33 mouse cellular contexts compared by ENCODE assay signal in genomic region chr11:80884521-80885231, GRCm38 (mm10). TPM values are rescaled to one million over a fixed set of nuclear protein-coding genes. Genes with fewer than 3 reads are reported as not detected.
DNase-seq lines count a peak whose midpoint lies in the region; ATAC-seq and TF ChIP-seq lines count a peak whose summit lies in the region.
"Had no signal": no experiment of that assay in that cellular context is flagged by ENCODE, and none has a peak within 500 bp of the region (broad histone marks: within the 10 kb centered on the region; RNA-seq: fewer than 3 reads in every experiment).

No protein-coding gene starts in this region.

- no peak overlapping the region for H3K4me2 ChIP-seq in midbrain, embryonic 16.5 days (ENCODE audit: low read length)
- H3K4me2 ChIP-seq: embryonic facial prominence, embryonic 12.5 days; heart, embryonic 13.5 days; hindbrain, embryonic 14.5 days; intestine, embryonic 15.5 days; limb, embryonic 13.5 days; liver, embryonic 13.5 days; lung, embryonic 14.5 days had no signal

- no peak for ATAC-seq in cerebellum, adult (ENCODE audit: insufficient number of reproducible peaks, low FRiP score, low TSS enrichment)
- ATAC-seq in midbrain, embryonic 16.5 days: no peak
- ATAC-seq: activated CD4-positive, CD25-positive, alpha-beta regulatory T cell, adult 4 months; forebrain, embryonic 14.5 days; intestine, embryonic 15.5 days had no signal

- no peak overlapping the region; the same call in 1 of the 2 replicates for H3K27ac ChIP-seq in left cerebral cortex, adult 2 months
- H3K27ac ChIP-seq in midbrain, embryonic 16.5 days (ENCODE audit: low read length): no peak overlapping the region
- H3K27ac ChIP-seq: embryonic facial prominence, embryonic 12.5 days; heart, embryonic 13.5 days; hindbrain, embryonic 14.5 days; intestine, embryonic 15.5 days; limb, embryonic 13.5 days; liver, embryonic 13.5 days; midbrain, embryonic 10.5 days had no signal

- no peaks in the 10 kb centered on the region for H3K4me1 ChIP-seq in midbrain, embryonic 16.5 days (ENCODE audit: control insufficient read depth, insufficient read depth, low read length)
- H3K4me1 ChIP-seq: embryonic facial prominence, embryonic 12.5 days; heart, embryonic 13.5 days; intestine, embryonic 15.5 days; limb, embryonic 13.5 days; liver, embryonic 13.5 days had no signal

- no peak overlapping the region for H3K4me3 ChIP-seq in left cerebral cortex, adult 2 months
- H3K4me3 ChIP-seq in midbrain, embryonic 16.5 days (ENCODE audit: low read depth, low read length): no peak overlapping the region
- H3K4me3 ChIP-seq: embryonic facial prominence, embryonic 12.5 days; erythroblast, embryonic 14.5 days; heart, embryonic 13.5 days; intestine, embryonic 15.5 days; limb, embryonic 13.5 days; liver, embryonic 13.5 days; midbrain, embryonic 10.5 days had no signal

- no peak for TF ChIP-seq CTCF in left cerebral cortex, adult 2 months (IDR thresholded peaks at IDR 0.05)

- H3K9ac ChIP-seq in midbrain, embryonic 16.5 days (ENCODE audit: low read depth, low read length): no peak overlapping the region
- H3K9ac ChIP-seq: embryonic facial prominence, embryonic 12.5 days; heart, embryonic 13.5 days; hindbrain, embryonic 14.5 days; intestine, embryonic 15.5 days; limb, embryonic 13.5 days; liver, embryonic 13.5 days; lung, embryonic 14.5 days had no signal

- H3K9me3 ChIP-seq in midbrain, embryonic 16.5 days (replicated peaks; ENCODE audit: control insufficient read depth, low read length, poor library complexity, severe bottlenecking): no peaks in the 10 kb centered on the region
- H3K9me3 ChIP-seq: embryonic facial prominence, embryonic 12.5 days; heart, embryonic 13.5 days; intestine, embryonic 15.5 days; limb, embryonic 13.5 days; liver, embryonic 13.5 days; midbrain, embryonic 10.5 days had no signal

- intact Hi-C loops in left cerebral cortex, adult 2 months (cut with DNase I): no loop called here

- peak; percentile 47 to 55 for DNase-seq in cerebellum, adult 18-20 months
- DNase-seq in left cerebral cortex, adult 18-20 months (ENCODE audit: low spot score in 2 of 2): peak; percentile 34 to 53
- DNase-seq in left cerebral cortex, adult 2 months (ENCODE audit: extremely low spot score in 1 of 2, low spot score in 2 of 2): no peak
- peak; percentile 86 for DNase-seq in brain, adult 2 months (ENCODE audit: low read depth, low spot score)
- DNase-seq in cerebellum, postnatal 10 days: peak; percentile 61 to 69
- DNase-seq in kidney, postnatal 4 days: no peak
- DNase-seq: adrenal gland, postnatal 14 days; gastrocnemius, postnatal 10 days; heart, adult 11 months; kidney, adult 9 months; kidney, postnatal 36 days; liver, embryonic 13.5 days; lung, embryonic 14.5 days; lung, postnatal 36 days; retina, postnatal 1 day; thymus, postnatal 4 days had no signal

- H3K36me3 ChIP-seq in midbrain, embryonic 16.5 days (ENCODE audit: control insufficient read depth, insufficient read depth, low read length): no peaks in the 10 kb centered on the region
- H3K36me3 ChIP-seq: embryonic facial prominence, embryonic 12.5 days; G1E; heart, embryonic 13.5 days; intestine, embryonic 15.5 days; limb, embryonic 13.5 days; liver, embryonic 13.5 days; midbrain, embryonic 10.5 days had no signal

- 93% methylated on average over 6 of the region's 6 CpGs for WGBS in midbrain, embryonic 16.5 days

- H3K27me3 ChIP-seq in midbrain, embryonic 16.5 days (ENCODE audit: control insufficient read depth, insufficient read depth, low read depth, low read length): no peaks in the 10 kb centered on the region
- H3K27me3 ChIP-seq: intestine, embryonic 15.5 days had no signal

RNA-seq across cellular contexts. Expression of gene Spaca3, which starts 26.5 kb away (rescaled TPM):
- not detected for total RNA-seq in left cerebral cortex, adult 18-20 months (2021)
- not detected for total RNA-seq in left cerebral cortex, adult 2 months (2021)
- not detected in 2 replicates for polyA plus RNA-seq in midbrain, embryonic 16.5 days (2015; fragmentation: Nextera tagmentation; extraction: Ambion mirVana)
- total RNA-seq: adrenal gland, postnatal 14 days; G1E; gastrocnemius, postnatal 10 days; heart, postnatal 25 days; left cerebral cortex, adult 8-10 months had no signal
- polyA plus RNA-seq: activated CD4-positive, CD25-positive, alpha-beta regulatory T cell, adult 4 months; embryonic facial prominence, embryonic 12.5 days; erythroblast, embryonic 14.5 days; forebrain, embryonic 14.5 days; G1E; heart, embryonic 13.5 days; hindbrain, embryonic 14.5 days; intestine, embryonic 15.5 days; limb, embryonic 13.5 days; liver, embryonic 13.5 days; lung, embryonic 14.5 days; midbrain, embryonic 10.5 days; neural tube, embryonic 11.5 days; spleen, adult 2 months; stomach, embryonic 14.5 days had no signal

Comparison
In these comparisons a context has a peak if more than half of its experiments do, and no peak if none do; other contexts are left out.
1. DNase-seq: peak in cerebellum, adult 18-20 months (2 of 2), left cerebral cortex, adult 18-20 months (2 of 2), brain, adult 2 months (single experiment) and cerebellum, postnatal 10 days (2 of 2); none in left cerebral cortex, adult 2 months (0 of 2) and kidney, postnatal 4 days (0 of 2).